Mouse (Mus musculus): Measurements from ENCODE around the gene Cpxm2. TPM values are rescaled to one million over a fixed set of nuclear protein-coding genes. Genes with fewer than 3 reads are reported as not detected.
A peak's percentile ranks its signal among the peaks of the same experiment; 100 is the strongest.

Gene Cpxm2
- polyA plus RNA-seq (2014; fragmentation: Nextera tagmentation; extraction: Ambion mirVana): 1.2 and 1.6 TPM in 2 replicates

DNA sequence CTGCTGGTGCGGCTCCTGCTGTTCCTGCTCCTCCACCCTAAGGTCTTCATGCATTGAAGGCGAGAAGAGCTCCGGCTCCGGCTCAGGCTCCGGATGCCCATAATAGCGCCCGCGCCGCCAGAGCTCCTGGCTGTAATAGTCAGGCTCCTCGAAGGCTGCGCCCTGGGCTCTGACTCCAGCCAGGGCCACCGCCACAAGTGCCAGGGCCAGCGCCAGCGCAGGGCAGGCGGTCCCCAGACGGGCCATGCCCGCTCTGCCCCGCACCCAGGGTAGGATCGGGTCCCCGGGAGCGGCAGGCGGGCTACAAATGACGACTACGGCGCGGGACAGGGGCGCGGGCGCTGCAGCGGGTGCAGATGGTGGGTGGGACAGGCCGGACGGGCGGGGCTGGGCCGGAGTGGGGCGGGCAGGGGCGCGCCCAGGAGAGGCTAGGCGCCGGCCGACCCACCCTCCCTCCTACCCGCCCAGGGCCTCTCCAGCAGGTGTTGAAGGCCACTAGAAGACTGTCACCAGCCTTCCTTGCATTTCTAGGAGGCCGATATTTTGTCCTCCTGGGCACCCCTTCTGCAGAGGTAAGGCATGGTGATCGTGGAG, at the start of gene Cpxm2:
TSS of gene Cpxm2 (minus strand) at position 372 of the 594 bp plus-strand sequence.
- Histone ChIP-seq H3K4me2 (ENCODE audit: low read length) (peak within 1 kb of the TSS; percentile 71), H3K9me3 (replicated peaks; ENCODE audit: control insufficient read depth, low read length) (no peaks in the 10 kb centered on the region), H3K36me3 (ENCODE audit: control insufficient read depth, insufficient read depth, low read length) (no peaks in the 10 kb centered on the region), H3K27me3 (replicated peaks; ENCODE audit: control insufficient read depth, insufficient read depth, low read length) (peaks cover 4% of the 10 kb centered on the region; the same call in 1 of the 2 replicates), H3K4me3 (ENCODE audit: low read depth, low read length) (peak within 1 kb of the TSS; percentile 26), H3K9ac (ENCODE audit: low read length) (peak within 1 kb of the TSS; percentile 60), H3K27ac (ENCODE audit: low read depth, low read length) (no peak within 1 kb of the TSS), H3K4me1 (ENCODE audit: control insufficient read depth, insufficient read depth, low read length) (peaks cover 15% of the 10 kb centered on the region)
- 3% methylated on average over 37 of the region's 43 CpGs for WGBS
- DNase-seq (ENCODE audit: low spot score) (peak; percentile 18), ATAC-seq (no peak; the same call in 1 of the 2 replicates)

DNA sequence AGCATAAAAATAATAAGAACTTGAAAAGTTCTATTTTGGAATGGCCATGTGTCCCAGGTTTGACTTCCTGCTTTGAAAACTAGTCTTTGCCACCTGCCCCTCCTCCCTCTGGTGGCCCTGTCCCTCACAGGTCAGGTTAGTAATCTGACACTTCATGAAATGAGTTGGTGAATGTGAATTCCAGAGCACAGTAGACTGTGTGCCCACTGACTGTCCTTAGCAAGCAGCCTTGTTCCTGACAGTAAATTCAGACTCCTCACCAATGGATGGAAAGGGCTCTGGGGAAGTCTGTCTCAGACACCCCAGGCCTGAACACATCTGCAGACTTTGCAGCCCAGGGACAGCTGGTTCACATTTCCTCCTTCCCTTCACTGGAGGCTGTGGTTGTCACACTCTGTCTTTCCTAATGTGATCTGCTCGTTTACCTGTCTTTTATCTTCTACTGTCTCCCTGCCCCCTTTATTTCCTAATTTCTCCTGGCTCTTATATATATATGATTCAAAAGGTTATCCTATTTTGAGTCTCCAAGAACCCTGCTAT, 49.6 kb upstream of the Cpxm2 start:
- no peaks in the 10 kb centered on the region for H3K4me1 ChIP-seq (ENCODE audit: control insufficient read depth, insufficient read depth, low read length)
- DNase-seq (ENCODE audit: low spot score) (no peak), ATAC-seq (no peak)
- whole genome bisulfite sequencing: 58% methylated on average over 1 of the region's 1 CpGs
- H3K9me3 ChIP-seq (replicated peaks; ENCODE audit: control insufficient read depth, low read length): no peaks in the 10 kb centered on the region
- no peak overlapping the region for H3K4me2 ChIP-seq (ENCODE audit: low read length)
- no peak overlapping the region for H3K9ac ChIP-seq (ENCODE audit: low read length)
- H3K27me3 ChIP-seq (replicated peaks; ENCODE audit: control insufficient read depth, insufficient read depth, low read length): no peaks in the 10 kb centered on the region
- no peak overlapping the region for H3K27ac ChIP-seq (ENCODE audit: low read depth, low read length)
- no peak overlapping the region for H3K4me3 ChIP-seq (ENCODE audit: low read depth, low read length)
- no peaks in the 10 kb centered on the region for H3K36me3 ChIP-seq (ENCODE audit: control insufficient read depth, insufficient read depth, low read length)

DNA sequence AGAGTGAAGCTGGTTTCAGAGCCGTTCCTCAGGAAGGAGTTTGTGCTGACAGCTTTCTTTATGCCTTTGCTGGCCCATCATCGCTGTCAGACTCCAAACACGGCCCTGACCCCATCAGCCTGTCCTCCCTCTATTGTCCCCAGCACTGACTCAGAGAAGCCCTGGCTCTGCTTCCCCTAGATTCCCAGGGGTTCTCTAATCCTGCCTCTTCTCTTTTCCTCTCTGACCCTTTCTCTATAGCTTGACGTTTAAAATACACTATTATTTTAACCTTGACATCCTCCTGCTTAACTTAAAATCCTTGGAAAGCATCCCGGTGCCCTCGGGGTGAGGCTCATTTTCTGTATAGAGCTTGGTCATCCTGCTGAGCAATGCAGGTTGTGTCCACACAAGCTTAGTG, 45.1 kb upstream of the Cpxm2 start:
- 34% methylated on average over 6 of the region's 6 CpGs for WGBS
- no peak for DNase-seq (ENCODE audit: low spot score)

DNA sequence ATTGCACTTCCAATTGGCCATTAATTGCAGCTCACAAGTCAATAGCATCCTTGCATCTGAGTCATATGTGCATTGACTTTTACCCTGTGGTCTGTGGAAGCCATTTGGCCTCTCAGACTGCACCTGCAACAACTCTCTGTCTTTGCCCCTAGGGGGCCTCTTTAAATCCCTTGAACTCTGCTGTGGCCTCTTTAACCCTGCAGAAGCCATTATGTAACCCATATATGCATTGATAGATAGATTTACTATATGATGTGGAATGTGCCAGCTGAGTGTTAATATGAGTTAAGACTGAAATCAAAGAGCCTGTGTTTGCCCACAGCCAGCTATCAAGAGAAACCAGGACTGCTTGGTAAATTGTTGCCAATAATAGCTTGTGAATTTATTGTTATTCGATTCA, 44.3 kb upstream of the Cpxm2 start:
- H3K4me1 ChIP-seq (ENCODE audit: control insufficient read depth, insufficient read depth, low read length): 0 out of 2 replicates have a peak, but pooled peaks cover 3% of the 10 kb centered on the region
- H3K9ac ChIP-seq (ENCODE audit: low read length): no peak overlapping the region
- ATAC-seq (no peak), DNase-seq (ENCODE audit: low spot score) (no peak)
- H3K4me3 ChIP-seq (ENCODE audit: low read depth, low read length): no peak overlapping the region
- H3K27me3 ChIP-seq (replicated peaks; ENCODE audit: control insufficient read depth, insufficient read depth, low read length): no peaks in the 10 kb centered on the region
- no peaks in the 10 kb centered on the region for H3K36me3 ChIP-seq (ENCODE audit: control insufficient read depth, insufficient read depth, low read length)
- no peak overlapping the region for H3K27ac ChIP-seq (ENCODE audit: low read depth, low read length)
- H3K4me2 ChIP-seq (ENCODE audit: low read length): no peak overlapping the region
- H3K9me3 ChIP-seq (replicated peaks; ENCODE audit: control insufficient read depth, low read length): no peaks in the 10 kb centered on the region
- 75% methylated on average over 1 of the region's 1 CpGs for WGBS

More for the DNA sequence above, 45.1 kb upstream of the Cpxm2 start:
- Histone ChIP-seq H3K27ac (ENCODE audit: low read depth, low read length) (no peak overlapping the region), H3K9me3 (replicated peaks; ENCODE audit: control insufficient read depth, low read length) (no peaks in the 10 kb centered on the region), H3K4me1 (ENCODE audit: control insufficient read depth, insufficient read depth, low read length) (0 out of 2 replicates have a peak, but pooled peaks cover 3% of the 10 kb centered on the region), H3K27me3 (replicated peaks; ENCODE audit: control insufficient read depth, insufficient read depth, low read length) (no peaks in the 10 kb centered on the region), H3K9ac (ENCODE audit: low read length) (no peak overlapping the region), H3K4me2 (ENCODE audit: low read length) (no peak overlapping the region), H3K4me3 (ENCODE audit: low read depth, low read length) (no peak overlapping the region), H3K36me3 (ENCODE audit: control insufficient read depth, insufficient read depth, low read length) (no peaks in the 10 kb centered on the region)
- ATAC-seq: no peak

- Histone ChIP-seq H3K9me3 (replicated peaks; ENCODE audit: control insufficient read depth, low read length) (no peaks in the 10 kb centered on the region), H3K36me3 (ENCODE audit: control insufficient read depth, insufficient read depth, low read length) (no peaks in the 10 kb centered on the region), H3K4me2 (ENCODE audit: low read length) (no peak overlapping the region), H3K27ac (ENCODE audit: low read depth, low read length) (no peak overlapping the region), H3K4me3 (ENCODE audit: low read depth, low read length) (no peak overlapping the region), H3K4me1 (ENCODE audit: control insufficient read depth, insufficient read depth, low read length) (0 out of 2 replicates have a peak, but pooled peaks cover 3% of the 10 kb centered on the region), H3K27me3 (replicated peaks; ENCODE audit: control insufficient read depth, insufficient read depth, low read length) (no peaks in the 10 kb centered on the region), H3K9ac (ENCODE audit: low read length) (no peak overlapping the region)
- ATAC-seq (no peak), DNase-seq (ENCODE audit: low spot score) (no peak)
- WGBS: 67% methylated on average over 7 of the region's 7 CpGs
These were observed 43.4 kb upstream of the Cpxm2 start for GRCm38 (mm10) chr7:132197817-132198475.

DNA sequence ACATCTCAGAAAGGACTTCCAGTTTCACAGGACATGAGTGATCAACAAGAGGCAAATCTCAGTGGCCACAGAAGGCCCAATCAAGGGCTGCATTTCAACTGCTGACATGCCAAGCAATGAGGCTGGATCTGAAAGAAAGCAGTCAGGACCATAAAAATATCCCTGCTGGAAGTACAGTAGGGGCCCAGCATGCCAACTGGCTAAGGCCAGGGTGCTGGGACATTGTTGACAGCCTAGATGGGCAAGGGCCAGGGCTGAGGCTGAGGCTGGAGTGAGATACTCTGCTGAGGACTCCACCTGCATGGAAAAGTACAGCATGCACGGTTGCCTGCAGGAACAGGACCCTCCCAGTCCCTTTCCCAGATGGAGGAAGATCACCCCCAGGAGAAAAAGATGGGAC, 42.0 kb upstream of the Cpxm2 start:
- no peaks in the 10 kb centered on the region for H3K9me3 ChIP-seq (replicated peaks; ENCODE audit: control insufficient read depth, low read length)
- WGBS: 90% methylated on average over 1 of the region's 1 CpGs
- no peaks in the 10 kb centered on the region for H3K36me3 ChIP-seq (ENCODE audit: control insufficient read depth, insufficient read depth, low read length)
- no peaks in the 10 kb centered on the region for H3K27me3 ChIP-seq (replicated peaks; ENCODE audit: control insufficient read depth, insufficient read depth, low read length)
- ATAC-seq: no peak
- DNase-seq (ENCODE audit: low spot score): no peak
- no peak overlapping the region for H3K27ac ChIP-seq (ENCODE audit: low read depth, low read length)
- H3K4me3 ChIP-seq (ENCODE audit: low read depth, low read length): no peak overlapping the region
- 0 out of 2 replicates have a peak, but pooled peaks cover 3% of the 10 kb centered on the region for H3K4me1 ChIP-seq (ENCODE audit: control insufficient read depth, insufficient read depth, low read length)
- no peak overlapping the region for H3K9ac ChIP-seq (ENCODE audit: low read length)
- no peak overlapping the region for H3K4me2 ChIP-seq (ENCODE audit: low read length)

DNA sequence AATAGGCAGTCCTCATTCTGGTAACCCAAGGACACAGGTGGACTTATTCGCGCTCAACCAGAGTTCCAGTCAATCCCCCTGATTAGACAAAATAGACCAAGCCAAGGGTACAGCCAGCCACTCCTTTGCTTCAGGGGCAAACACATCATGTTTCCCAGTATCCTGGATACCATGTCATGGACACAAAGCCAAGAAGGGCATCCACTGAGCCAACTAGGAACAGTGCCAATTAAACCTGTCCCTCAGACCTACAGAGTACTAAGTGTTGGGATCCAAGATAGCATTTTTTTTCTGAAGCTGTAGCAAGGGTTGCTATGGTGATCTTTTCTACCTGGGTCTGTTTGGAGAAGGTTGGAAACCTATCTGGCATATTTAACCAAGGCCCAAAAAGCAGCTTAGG, 39.1 kb upstream of the Cpxm2 start:
- Histone ChIP-seq H3K27ac (ENCODE audit: low read depth, low read length) (no peak overlapping the region), H3K9ac (ENCODE audit: low read length) (no peak overlapping the region), H3K9me3 (replicated peaks; ENCODE audit: control insufficient read depth, low read length) (no peaks in the 10 kb centered on the region), H3K4me1 (ENCODE audit: control insufficient read depth, insufficient read depth, low read length) (0 out of 2 replicates have a peak, but pooled peaks cover 3% of the 10 kb centered on the region), H3K4me3 (ENCODE audit: low read depth, low read length) (no peak overlapping the region), H3K27me3 (replicated peaks; ENCODE audit: control insufficient read depth, insufficient read depth, low read length) (no peaks in the 10 kb centered on the region), H3K4me2 (ENCODE audit: low read length) (no peak overlapping the region), H3K36me3 (ENCODE audit: control insufficient read depth, insufficient read depth, low read length) (no peaks in the 10 kb centered on the region)
- peak; percentile 31 for DNase-seq (ENCODE audit: low spot score)
- ATAC-seq: no peak
- 75% methylated on average over 2 of the region's 2 CpGs for WGBS

GRCm38 (mm10) chr7:132187456-132187855, 32.9 kb upstream of the Cpxm2 start:
- H3K36me3 ChIP-seq (ENCODE audit: control insufficient read depth, insufficient read depth, low read length): no peaks in the 10 kb centered on the region
- no peak for DNase-seq (ENCODE audit: low spot score)
- no peak overlapping the region for H3K4me3 ChIP-seq (ENCODE audit: low read depth, low read length)
- H3K4me2 ChIP-seq (ENCODE audit: low read length): no peak overlapping the region
- H3K27me3 ChIP-seq (replicated peaks; ENCODE audit: control insufficient read depth, insufficient read depth, low read length): no peaks in the 10 kb centered on the region
- H3K9me3 ChIP-seq (replicated peaks; ENCODE audit: control insufficient read depth, low read length): no peaks in the 10 kb centered on the region
- no peak for ATAC-seq
- H3K4me1 ChIP-seq (ENCODE audit: control insufficient read depth, insufficient read depth, low read length): peaks cover 11% of the 10 kb centered on the region; the same call in 1 of the 2 replicates
- no peak overlapping the region for H3K9ac ChIP-seq (ENCODE audit: low read length)
- WGBS: 59% methylated on average over 3 of the region's 3 CpGs
- H3K27ac ChIP-seq (ENCODE audit: low read depth, low read length): no peak overlapping the region

Data from forebrain, embryonic 14.5 days (tissue).